Mouse (Mus musculus) embryonic facial prominence, embryonic 15.5 days (tissue): ENCODE measurements at regions not wholly inside any gene's neighbourhood (a gene's known extent, or its start where the extent isn't known, plus 50 kb on each side); places are given as distances from the start of the nearest gene placed in this dataset.

Experiments
- ATAC-seq: fragments of 200-750 bp; cut with Nextera tagmentation; 2 replicates; pipeline ENCODE4 v1.8.0; 2017; ENCODE audit warnings: low read depth, moderate TSS enrichment; ENCODE audit not compliant: insufficient number of reproducible peaks, low FRiP score, low TSS enrichment
- H3K27ac ChIP-seq: fragments of 300-500 bp; sonication (generic); replicated peaks from 2 replicates; pipeline ENCODE4 v1.5.1; 2015; ENCODE audit warnings: mild to moderate bottlenecking, inconsistent platforms
- H3K27me3 ChIP-seq: fragments of 300-500 bp; sonication (generic); 2 replicates; pipeline ENCODE4 v1.6.1; 2015; ENCODE audit warnings: inconsistent platforms
- H3K36me3 ChIP-seq: fragments of 300-500 bp; sonication (generic); 2 replicates; pipeline ENCODE4 v1.6.1; 2015; ENCODE audit warnings: mild to moderate bottlenecking, inconsistent platforms
- H3K4me1 ChIP-seq: fragments of 300-500 bp; sonication (generic); 2 replicates; pipeline ENCODE4 v1.6.1; 2015; ENCODE audit warnings: inconsistent platforms
- H3K4me2 ChIP-seq: fragments of 300-500 bp; sonication (generic); replicated peaks from 2 replicates; pipeline ENCODE4 v1.6.1; 2015; ENCODE audit warnings: mild to moderate bottlenecking, inconsistent platforms
- H3K4me3 ChIP-seq: fragments of 300-500 bp; sonication (generic); replicated peaks from 2 replicates; pipeline ENCODE4 v1.5.1; 2015; ENCODE audit warnings: mild to moderate bottlenecking, inconsistent platforms
- H3K9ac ChIP-seq: fragments of 300-500 bp; sonication (generic); 2 replicates; pipeline ENCODE4 v1.6.1; 2015; ENCODE audit warnings: inconsistent platforms
- H3K9me3 ChIP-seq: fragments of 300-500 bp; sonication (generic); replicated peaks from 2 replicates; pipeline ENCODE4 v1.6.1; 2016; ENCODE audit warnings: inconsistent platforms
- WGBS: fragments of 180-500 bp; shearing (Covaris S2); methylation state at CpG from one replicate; pipeline ENCODE4 v1.1.7; 2015; 5-methylcytosine and 5-hydroxymethylcytosine counted together

- 51% methylated on average over 2 of the region's 2 CpGs for WGBS
Observed at GRCm38 (mm10) chr3:39591312-39591711, 704.6 kb downstream of the Fat4 start.

GRCm38 (mm10) chr3:39592349-39593117 lies 705.8 kb downstream of the Fat4 start:
- H3K27ac ChIP-seq: no peak overlapping the region
- no peak overlapping the region for H3K9ac ChIP-seq
- ATAC-seq: no peak
- no peak overlapping the region for H3K4me3 ChIP-seq
- no peaks in the 10 kb centered on the region for H3K36me3 ChIP-seq
- no peak overlapping the region for H3K4me2 ChIP-seq
- H3K27me3 ChIP-seq: no peaks in the 10 kb centered on the region
- peaks cover 2% of the 10 kb centered on the region; the same call in 1 of the 2 replicates for H3K4me1 ChIP-seq
- H3K9me3 ChIP-seq: no peaks in the 10 kb centered on the region
- WGBS: 58% methylated on average over 4 of the region's 4 CpGs

More at GRCm38 (mm10) chr3:39591312-39591711, 704.6 kb downstream of the Fat4 start:
- no peak overlapping the region for H3K4me2 ChIP-seq
- no peak for ATAC-seq
- H3K27me3 ChIP-seq: no peaks in the 10 kb centered on the region
- H3K36me3 ChIP-seq: no peaks in the 10 kb centered on the region
- peaks cover 3% of the 10 kb centered on the region; the same call in 1 of the 2 replicates for H3K4me1 ChIP-seq
- H3K9ac ChIP-seq: no peak overlapping the region
- no peak overlapping the region for H3K4me3 ChIP-seq
- H3K27ac ChIP-seq: no peak overlapping the region
- no peaks in the 10 kb centered on the region for H3K9me3 ChIP-seq

GRCm38 (mm10) chr3:39609937-39610336 lies 723.2 kb downstream of the Fat4 start:
- Histone ChIP-seq H3K27me3 (no peaks in the 10 kb centered on the region), H3K9me3 (no peaks in the 10 kb centered on the region), H3K4me2 (no peak overlapping the region), H3K4me1 (no peaks in the 10 kb centered on the region), H3K36me3 (no peaks in the 10 kb centered on the region), H3K4me3 (no peak overlapping the region), H3K27ac (no peak overlapping the region), H3K9ac (no peak overlapping the region)
- no peak for ATAC-seq
- 80% methylated on average over 3 of the region's 3 CpGs for WGBS

- no peak for ATAC-seq
- Histone ChIP-seq H3K9ac (no peak overlapping the region), H3K4me1 (no peaks in the 10 kb centered on the region), H3K27me3 (no peaks in the 10 kb centered on the region), H3K9me3 (no peaks in the 10 kb centered on the region), H3K4me2 (no peak overlapping the region), H3K4me3 (no peak overlapping the region), H3K27ac (no peak overlapping the region), H3K36me3 (no peaks in the 10 kb centered on the region)
- 79% methylated on average over 7 of the region's 7 CpGs for WGBS
Observed at GRCm38 (mm10) chr3:39612408-39612807, 725.7 kb downstream of the Fat4 start.

GRCm38 (mm10) chr3:39637924-39638323 lies 751.2 kb downstream of the Fat4 start:
- Histone ChIP-seq H3K4me3 (no peak overlapping the region), H3K4me1 (no peaks in the 10 kb centered on the region), H3K36me3 (no peaks in the 10 kb centered on the region), H3K27me3 (no peaks in the 10 kb centered on the region), H3K9ac (no peak overlapping the region), H3K4me2 (no peak overlapping the region), H3K9me3 (no peaks in the 10 kb centered on the region), H3K27ac (no peak overlapping the region)
- ATAC-seq: no peak
- 72% methylated on average over 5 of the region's 5 CpGs for WGBS

- no peak for ATAC-seq
- Histone ChIP-seq H3K36me3 (no peaks in the 10 kb centered on the region), H3K4me3 (no peak overlapping the region), H3K27me3 (no peaks in the 10 kb centered on the region), H3K4me2 (no peak overlapping the region), H3K9ac (no peak overlapping the region), H3K27ac (no peak overlapping the region), H3K9me3 (no peaks in the 10 kb centered on the region), H3K4me1 (no peaks in the 10 kb centered on the region)
- 89% methylated on average over 3 of the region's 3 CpGs for WGBS
Observed at GRCm38 (mm10) chr3:39643194-39643593, 756.5 kb downstream of the Fat4 start.

GRCm38 (mm10) chr3:39666817-39667216 lies 780.1 kb downstream of the Fat4 start:
- Histone ChIP-seq H3K27ac (no peak overlapping the region), H3K4me2 (no peak overlapping the region), H3K4me3 (no peak overlapping the region), H3K9me3 (no peaks in the 10 kb centered on the region), H3K9ac (no peak overlapping the region), H3K4me1 (no peaks in the 10 kb centered on the region), H3K27me3 (no peaks in the 10 kb centered on the region), H3K36me3 (no peaks in the 10 kb centered on the region)
- WGBS: 76% methylated on average over 3 of the region's 3 CpGs
- ATAC-seq: no peak

GRCm38 (mm10) chr3:39669145-39669544 lies 782.4 kb downstream of the Fat4 start:
- 74% methylated on average over 1 of the region's 1 CpGs for WGBS

GRCm38 (mm10) chr3:39673997-39674396 lies 787.3 kb downstream of the Fat4 start:
- Histone ChIP-seq H3K9ac (no peak overlapping the region), H3K4me1 (peaks cover 4% of the 10 kb centered on the region; the same call in 1 of the 2 replicates), H3K27me3 (no peaks in the 10 kb centered on the region), H3K4me2 (no peak overlapping the region), H3K27ac (no peak overlapping the region), H3K4me3 (no peak overlapping the region), H3K36me3 (no peaks in the 10 kb centered on the region), H3K9me3 (no peaks in the 10 kb centered on the region)
- 81% methylated on average over 7 of the region's 7 CpGs for WGBS
- no peak for ATAC-seq

More at GRCm38 (mm10) chr3:39669145-39669544, 782.4 kb downstream of the Fat4 start:
- no peak for ATAC-seq
- Histone ChIP-seq H3K36me3 (no peaks in the 10 kb centered on the region), H3K4me3 (no peak overlapping the region), H3K27me3 (no peaks in the 10 kb centered on the region), H3K9me3 (no peaks in the 10 kb centered on the region), H3K4me2 (no peak overlapping the region), H3K4me1 (peaks cover 4% of the 10 kb centered on the region; the same call in 1 of the 2 replicates), H3K27ac (no peak overlapping the region), H3K9ac (no peak overlapping the region)

GRCm38 (mm10) chr3:39674927-39675326 lies 788.2 kb downstream of the Fat4 start:
- WGBS: 77% methylated on average over 10 of the region's 10 CpGs
- Histone ChIP-seq H3K27me3 (no peaks in the 10 kb centered on the region), H3K4me1 (peaks cover 4% of the 10 kb centered on the region; the same call in 1 of the 2 replicates), H3K4me2 (no peak overlapping the region), H3K27ac (no peak overlapping the region), H3K9me3 (no peaks in the 10 kb centered on the region), H3K36me3 (no peaks in the 10 kb centered on the region), H3K9ac (no peak overlapping the region), H3K4me3 (no peak overlapping the region)
- no peak for ATAC-seq

GRCm38 (mm10) chr3:39705610-39706009 lies 818.9 kb downstream of the Fat4 start:
- WGBS: 92% methylated on average over 1 of the region's 1 CpGs
- Histone ChIP-seq H3K4me1 (no peaks in the 10 kb centered on the region), H3K27me3 (no peaks in the 10 kb centered on the region), H3K4me3 (no peak overlapping the region), H3K4me2 (no peak overlapping the region), H3K36me3 (no peaks in the 10 kb centered on the region), H3K9me3 (no peaks in the 10 kb centered on the region), H3K9ac (no peak overlapping the region), H3K27ac (no peak overlapping the region)
- ATAC-seq: no peak
